Comparison of ENCODE assay signal across 13 mouse cellular contexts in the genomic region with DNA sequence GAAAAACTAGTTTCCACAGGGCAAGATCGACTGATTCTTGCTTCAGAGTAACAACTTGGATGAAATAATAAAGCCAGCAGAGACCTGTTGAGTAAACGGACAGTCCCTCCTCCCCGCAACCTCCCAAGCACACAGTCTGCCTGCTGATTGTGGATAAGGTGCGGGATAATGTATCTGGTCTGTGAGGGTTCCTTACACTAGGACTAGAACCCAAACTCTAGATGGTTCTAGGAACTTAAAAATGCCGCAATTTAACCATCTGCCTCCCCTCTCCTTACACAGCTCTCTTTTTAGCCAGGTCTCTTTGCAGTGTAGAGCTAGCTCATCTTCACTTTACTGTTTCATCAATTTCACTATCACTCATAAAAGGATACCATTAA. TPM values are rescaled to one million over a fixed set of nuclear protein-coding genes. Genes with fewer than 3 reads are reported as not detected.
DNase-seq lines count a peak whose midpoint lies in the region; ATAC-seq and TF ChIP-seq lines count a peak whose summit lies in the region.
"Had no signal": no experiment of that assay in that cellular context is flagged by ENCODE, and none has a peak within 500 bp of the region (broad histone marks: within the 10 kb centered on the region; RNA-seq: fewer than 3 reads in every experiment).

No protein-coding gene starts in this region.

- WGBS in heart, embryonic 12.5 days: 49% methylated on average over 5 of the region's 5 CpGs
- 12% methylated on average over 5 of the region's 5 CpGs for WGBS in forebrain, embryonic 15.5 days
- 54% methylated on average over 5 of the region's 5 CpGs for WGBS in intestine, postnatal 0 days
- WGBS in midbrain, postnatal 0 days: 13% methylated on average over 5 of the region's 5 CpGs
- WGBS in liver, embryonic 11.5 days: 65% methylated on average over 5 of the region's 5 CpGs

- no peak for ATAC-seq in heart, embryonic 12.5 days (ENCODE audit: insufficient number of reproducible peaks, low FRiP score)
- ATAC-seq in forebrain, embryonic 15.5 days (replicated peaks): peak; percentile 70
- no peak for ATAC-seq in intestine, postnatal 0 days
- peak; percentile 63 for ATAC-seq in midbrain, postnatal 0 days (ENCODE audit: low FRiP score)
- no peak for ATAC-seq in liver, embryonic 11.5 days (replicated peaks; ENCODE audit: low FRiP score)
- no peak for ATAC-seq in erythroid progenitor cell, adult 5-6 weeks (replicated peaks; ENCODE audit: low FRiP score, poor library complexity, severe bottlenecking)

- no peak for TF ChIP-seq CTCF in intestine, postnatal 0 days (IDR thresholded peaks at IDR 0.05; ENCODE audit: low read depth)
- no peak for TF ChIP-seq CTCF in midbrain, postnatal 0 days (IDR thresholded peaks at IDR 0.05)

- H3K4me3 ChIP-seq in heart, embryonic 12.5 days: no peak overlapping the region
- H3K4me3 ChIP-seq in forebrain, embryonic 15.5 days: no peak overlapping the region
- H3K4me3 ChIP-seq in intestine, postnatal 0 days (ENCODE audit: low read depth, low read length): no peak overlapping the region
- H3K4me3 ChIP-seq in midbrain, postnatal 0 days (ENCODE audit: low read depth, low read length): 0 out of 2 replicates have a peak overlapping the region, but pooled peaks have one; percentile 15
- no peak overlapping the region for H3K4me3 ChIP-seq in liver, embryonic 11.5 days (ENCODE audit: low read depth, low read length)
- H3K4me3 ChIP-seq: layer of hippocampus, adult 2 months had no signal

- no peaks in the 10 kb centered on the region for H3K36me3 ChIP-seq in heart, embryonic 12.5 days
- no peaks in the 10 kb centered on the region for H3K36me3 ChIP-seq in forebrain, embryonic 15.5 days
- H3K36me3 ChIP-seq in intestine, postnatal 0 days (ENCODE audit: control insufficient read depth, insufficient read depth): no peaks in the 10 kb centered on the region
- no peaks in the 10 kb centered on the region for H3K36me3 ChIP-seq in midbrain, postnatal 0 days (ENCODE audit: insufficient read depth, low read length)
- no peaks in the 10 kb centered on the region for H3K36me3 ChIP-seq in liver, embryonic 11.5 days (ENCODE audit: control insufficient read depth, insufficient read depth, low read length)

- no peak overlapping the region for H3K27ac ChIP-seq in heart, embryonic 12.5 days (ENCODE audit: poor library complexity, severe bottlenecking)
- 0 out of 2 replicates have a peak overlapping the region, but pooled peaks have one; percentile 59 for H3K27ac ChIP-seq in forebrain, embryonic 15.5 days (replicated peaks)
- H3K27ac ChIP-seq in intestine, postnatal 0 days (ENCODE audit: low read depth, low read length): no peak overlapping the region
- peak overlapping the region; percentile 67 for H3K27ac ChIP-seq in midbrain, postnatal 0 days (ENCODE audit: low read depth, low read length)
- H3K27ac ChIP-seq in liver, embryonic 11.5 days (ENCODE audit: low read depth, low read length): no peak overlapping the region
- H3K27ac ChIP-seq: layer of hippocampus, adult 2 months had no signal

- DNase-seq in heart, adult 18-20 months: no peak
- DNase-seq in midbrain, postnatal 0 days (ENCODE audit: low spot score): no peak
- no peak for DNase-seq in liver, embryonic 11.5 days (ENCODE audit: low spot score)
- no peak for DNase-seq in urinary bladder, postnatal 25 days (ENCODE audit: low spot score)
- DNase-seq: cerebellum, adult 18-20 months; kidney, adult 18-20 months; lung, postnatal 36 days; right cerebral cortex, adult 18-20 months had no signal

- H3K4me2 ChIP-seq in heart, embryonic 12.5 days: peak overlapping the region; percentile 24
- H3K4me2 ChIP-seq in forebrain, embryonic 15.5 days (replicated peaks): peak overlapping the region; percentile 33
- 0 out of 2 replicates have a peak overlapping the region, but pooled peaks have one; percentile 13 for H3K4me2 ChIP-seq in intestine, postnatal 0 days (replicated peaks; ENCODE audit: low read depth)
- peak overlapping the region; percentile 43 for H3K4me2 ChIP-seq in midbrain, postnatal 0 days (ENCODE audit: low read depth, low read length, poor library complexity, severe bottlenecking)
- H3K4me2 ChIP-seq in liver, embryonic 11.5 days: no peak overlapping the region

- H3K27me3 ChIP-seq in heart, embryonic 12.5 days (replicated peaks): no peaks in the 10 kb centered on the region
- no peaks in the 10 kb centered on the region for H3K27me3 ChIP-seq in forebrain, embryonic 15.5 days
- no peaks in the 10 kb centered on the region for H3K27me3 ChIP-seq in intestine, postnatal 0 days (replicated peaks; ENCODE audit: control insufficient read depth, insufficient read depth, low read length)
- no peaks in the 10 kb centered on the region for H3K27me3 ChIP-seq in midbrain, postnatal 0 days (ENCODE audit: insufficient read depth, low read length)
- no peaks in the 10 kb centered on the region for H3K27me3 ChIP-seq in liver, embryonic 11.5 days (replicated peaks; ENCODE audit: control insufficient read depth, insufficient read depth, low read length)

- no peaks in the 10 kb centered on the region for H3K4me1 ChIP-seq in heart, embryonic 12.5 days (replicated peaks)
- peaks cover 12% of the 10 kb centered on the region for H3K4me1 ChIP-seq in forebrain, embryonic 15.5 days
- H3K4me1 ChIP-seq in intestine, postnatal 0 days (replicated peaks; ENCODE audit: control insufficient read depth, insufficient read depth, low read length): no peaks in the 10 kb centered on the region; the same call in 1 of the 2 replicates
- H3K4me1 ChIP-seq in midbrain, postnatal 0 days (ENCODE audit: insufficient read depth, low read length): peaks cover 10% of the 10 kb centered on the region; the same call in 1 of the 2 replicates
- no peaks in the 10 kb centered on the region for H3K4me1 ChIP-seq in liver, embryonic 11.5 days (replicated peaks; ENCODE audit: control insufficient read depth, insufficient read depth, low read length)

- H3K9ac ChIP-seq in heart, embryonic 12.5 days: no peak overlapping the region
- no peak overlapping the region for H3K9ac ChIP-seq in forebrain, embryonic 15.5 days (replicated peaks)
- H3K9ac ChIP-seq in intestine, postnatal 0 days (ENCODE audit: low read depth, low read length): no peak overlapping the region
- H3K9ac ChIP-seq in midbrain, postnatal 0 days (replicated peaks; ENCODE audit: low read length, poor library complexity, severe bottlenecking): no peak overlapping the region
- no peak overlapping the region for H3K9ac ChIP-seq in liver, embryonic 11.5 days (ENCODE audit: low read depth, low read length)

- H3K9me3 ChIP-seq in heart, embryonic 12.5 days (replicated peaks): no peaks in the 10 kb centered on the region
- no peaks in the 10 kb centered on the region for H3K9me3 ChIP-seq in forebrain, embryonic 15.5 days
- H3K9me3 ChIP-seq in intestine, postnatal 0 days (ENCODE audit: control insufficient read depth): no peaks in the 10 kb centered on the region
- H3K9me3 ChIP-seq in midbrain, postnatal 0 days (ENCODE audit: low read length): no peaks in the 10 kb centered on the region
- no peaks in the 10 kb centered on the region for H3K9me3 ChIP-seq in liver, embryonic 11.5 days (ENCODE audit: control insufficient read depth, low read length)

RNA-seq across cellular contexts. Expression of gene Fmo4, which starts 18.8 kb away (rescaled TPM):
- not detected in 2 replicates for polyA plus RNA-seq in heart, embryonic 12.5 days (2016; fragmentation: Nextera tagmentation; extraction: Ambion mirVana)
- total RNA-seq in heart, adult 18-20 months (2021): not detected
- 0.10 TPM in 1 of 2 replicates, not detected in the other for polyA plus RNA-seq in forebrain, embryonic 15.5 days (2015; fragmentation: Nextera tagmentation; extraction: Ambion mirVana)
- 12.2 and 13.7 TPM in 2 replicates for polyA plus RNA-seq in intestine, postnatal 0 days (2015; fragmentation: Nextera tagmentation; extraction: Ambion mirVana)
- total RNA-seq in midbrain, postnatal 0 days (2014; rRNA removed): 0.42 and 0.77 TPM in 2 replicates
- polyA plus RNA-seq in midbrain, postnatal 0 days (2015; fragmentation: Nextera tagmentation; extraction: Ambion mirVana): 0.78 and 1.2 TPM in 2 replicates
- polyA plus RNA-seq in liver, embryonic 11.5 days (2014; fragmentation: Nextera tagmentation; extraction: Ambion mirVana): 0.34 and 0.58 TPM in 2 replicates
- total RNA-seq in erythroid progenitor cell, adult 5-6 weeks (2015; ENCODE audit: low replicate concordance): not detected in 2 replicates
- total RNA-seq in erythroid progenitor cell, adult 5-6 weeks (2017; ENCODE audit: low replicate concordance): not detected in 2 replicates
- total RNA-seq: layer of hippocampus, adult 2 months had no signal

RNA-seq across cellular contexts. Expression of gene Fmo1, which starts 33.8 kb away (rescaled TPM):
- 2.2 and 2.8 TPM in 2 replicates for polyA plus RNA-seq in heart, embryonic 12.5 days (2016; fragmentation: Nextera tagmentation; extraction: Ambion mirVana)
- total RNA-seq in heart, adult 18-20 months (2021): 10 to 100 TPM; 31.4 to 54.9 TPM
- polyA plus RNA-seq in forebrain, embryonic 15.5 days (2015; fragmentation: Nextera tagmentation; extraction: Ambion mirVana): 15.3 and 16.1 TPM in 2 replicates
- polyA plus RNA-seq in intestine, postnatal 0 days (2015; fragmentation: Nextera tagmentation; extraction: Ambion mirVana): 7.3 and 8.2 TPM in 2 replicates
- 69.1 and 77.2 TPM in 2 replicates for total RNA-seq in midbrain, postnatal 0 days (2014; rRNA removed)
- 35.0 and 40.9 TPM in 2 replicates for polyA plus RNA-seq in midbrain, postnatal 0 days (2015; fragmentation: Nextera tagmentation; extraction: Ambion mirVana)
- 3.1 and 4.7 TPM in 2 replicates for polyA plus RNA-seq in liver, embryonic 11.5 days (2014; fragmentation: Nextera tagmentation; extraction: Ambion mirVana)
- 2.9 TPM in 1 of 2 replicates, not detected in the other for total RNA-seq in erythroid progenitor cell, adult 5-6 weeks (2015; ENCODE audit: low replicate concordance)
- total RNA-seq in erythroid progenitor cell, adult 5-6 weeks (2017; ENCODE audit: low replicate concordance): 1.3 TPM in 1 of 2 replicates, not detected in the other

Comparison
In these comparisons a context has a peak if more than half of its experiments do, and no peak if none do; other contexts are left out.
1. ATAC-seq: peak in forebrain, embryonic 15.5 days (single experiment) and midbrain, postnatal 0 days (single experiment); none in heart, embryonic 12.5 days (single experiment), intestine, postnatal 0 days (single experiment), liver, embryonic 11.5 days (single experiment) and erythroid progenitor cell, adult 5-6 weeks (single experiment).
2. H3K27ac ChIP-seq: peak in forebrain, embryonic 15.5 days (single experiment) and midbrain, postnatal 0 days (single experiment); none in heart, embryonic 12.5 days (single experiment), intestine, postnatal 0 days (single experiment) and liver, embryonic 11.5 days (single experiment).